Mouse (Mus musculus): ENCODE measurements at regions not wholly inside any gene's neighbourhood (a gene's known extent, or its start where the extent isn't known, plus 50 kb on each side); places are given as distances from the start of the nearest gene placed in this dataset.

- TF ChIP-seq CTCF (IDR thresholded peaks at IDR 0.05; ENCODE audit: extremely low read depth, insufficient read length, insufficient replicate concordance, low read depth, low read length), result no peak
- TF ChIP-seq POLR2A (IDR thresholded peaks at IDR 0.05; ENCODE audit: low read depth, low read length), result no peak
These were observed 188.1 kb upstream of the Map3k1 start for GRCm38 (mm10) chr13:111996910-111997309.

Data from small intestine, adult 2 months (tissue).